Mouse (Mus musculus) stomach, postnatal 0 days (tissue): Measurements from ENCODE around the gene Gabarapl1.

Experiments used
- CTCF ChIP-seq: IDR thresholded peaks from 2 replicates; pipeline ENCODE4 v1.5.1; 2016; ENCODE audit warnings: antibody characterized with exemption, low read depth, mild to moderate bottlenecking, moderate library complexity
- EP300 ChIP-seq: optimal IDR thresholded peaks from 2 replicates; pipeline ENCODE3; 2016; ENCODE audit warnings: antibody characterized with exemption

DNA sequence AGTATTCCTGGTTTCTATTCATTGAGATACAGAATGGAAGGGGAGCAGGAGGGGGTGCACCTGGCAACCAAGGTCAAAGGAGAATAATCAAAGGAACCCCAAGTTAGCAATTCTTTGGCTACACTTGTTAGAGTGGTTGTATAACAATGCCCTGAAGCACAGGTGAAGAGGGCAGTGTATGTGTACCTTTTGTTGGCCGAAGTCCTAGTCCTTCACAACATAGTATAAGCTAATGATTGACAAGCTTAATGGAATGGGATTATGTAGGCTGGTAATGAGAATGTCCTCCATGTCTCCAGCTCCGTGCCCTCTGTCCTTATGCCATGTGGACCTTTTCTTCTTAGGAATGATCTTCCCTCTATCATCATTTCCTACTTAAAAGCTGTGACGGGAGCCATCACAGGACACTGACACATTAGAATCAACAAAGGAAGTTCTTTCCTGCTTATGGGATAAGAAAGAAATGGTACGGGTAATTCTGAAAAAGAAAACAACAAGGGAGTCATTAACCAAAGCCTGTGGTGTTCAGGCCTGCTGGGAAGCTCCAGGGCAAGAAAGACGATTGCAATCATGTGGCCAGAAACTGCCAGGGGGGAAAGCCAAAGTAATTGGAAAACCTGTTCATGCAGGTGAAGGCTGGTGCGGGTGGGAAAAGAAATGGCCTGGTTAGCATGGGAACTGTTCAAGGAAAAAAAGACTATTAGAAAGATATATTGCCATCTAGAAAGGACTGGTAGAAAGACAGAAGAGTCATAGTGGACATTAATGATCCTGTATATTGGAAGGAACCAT is 22.6 kb upstream of the Gabarapl1 start:
- no peak for TF ChIP-seq EP300
- no peak for TF ChIP-seq CTCF
